Mouse (Mus musculus) MEL (cell line): ENCODE results near the gene Syt10. TPM values are rescaled to one million over a fixed set of nuclear protein-coding genes. Genes with fewer than 3 reads are reported as not detected.

Experiments used
- DNase-seq: peaks from one replicate; pipeline ENCODE4 v3.0.0; 2011; ENCODE audit warnings: low read depth, low spot score
- H3K27ac ChIP-seq: 2 replicates; pipeline ENCODE4 v1.5.1; 2012; ENCODE audit warnings: low read depth, mild to moderate bottlenecking, control low read depth, low read length, moderate library complexity; ENCODE audit not compliant: control insufficient read depth
- H3K27me3 ChIP-seq, 2 experiments: fragments of 150-350 bp in 1 of 2; sonication (generic) in 1 of 2; 2 replicates each; pipeline ENCODE4 v1.6.1; 2012; ENCODE audit warnings: low read length in 2 of 2, mild to moderate bottlenecking in 2 of 2, improper control_type of control experiment in 1 of 2, moderate library complexity in 1 of 2; ENCODE audit not compliant: insufficient read depth in 2 of 2, control insufficient read depth in 1 of 2
- H3K36me3 ChIP-seq, 2 experiments: 2 replicates each; pipeline ENCODE4 v1.6.1; 2012 to 2014; ENCODE audit warnings: low read length in 2 of 2, improper control_type of control experiment in 1 of 2, inconsistent platforms in 1 of 2, mild to moderate bottlenecking in 1 of 2; ENCODE audit not compliant: insufficient read depth in 2 of 2, control insufficient read depth in 1 of 2
- H3K4me1 ChIP-seq, 2 experiments: fragments of 150-350 bp in 1 of 2; sonication (generic) in 1 of 2; 2 replicates each; pipeline ENCODE4 v1.6.1; 2012; ENCODE audit warnings: low read length in 2 of 2, improper control_type of control experiment in 1 of 2, mild to moderate bottlenecking in 1 of 2; ENCODE audit not compliant: insufficient read depth in 2 of 2, control insufficient read depth in 1 of 2
- H3K4me3 ChIP-seq, 2 experiments: fragments of 150-350 bp in 1 of 2; sonication (generic) in 1 of 2; 2 replicates each; pipeline ENCODE4 v1.5.1; 2012; ENCODE audit warnings: low read depth in 2 of 2, low read length in 2 of 2, mild to moderate bottlenecking in 2 of 2, moderate library complexity in 2 of 2, control low read depth in 1 of 2, improper control_type of control experiment in 1 of 2; ENCODE audit not compliant: control insufficient read depth in 1 of 2, insufficient read depth in 1 of 2
- H3K79me2 ChIP-seq: 2 replicates; pipeline ENCODE4 v1.6.1; 2012; ENCODE audit warnings: mild to moderate bottlenecking, low read length, moderate library complexity; ENCODE audit not compliant: control insufficient read depth, poor library complexity, insufficient read depth
- H3K9ac ChIP-seq: 2 replicates; pipeline ENCODE4 v1.6.1; 2012; ENCODE audit warnings: low read depth, mild to moderate bottlenecking, control low read depth, low read length, moderate library complexity; ENCODE audit not compliant: control insufficient read depth, poor library complexity, severe bottlenecking
- H3K9me3 ChIP-seq: fragments of 150-350 bp; sonication (generic); replicated peaks from 2 replicates; pipeline ENCODE4 v1.6.1; 2012; ENCODE audit warnings: mild to moderate bottlenecking, low read length, improper control_type of control experiment, moderate library complexity; ENCODE audit not compliant: insufficient read depth
- ETS1 ChIP-seq: IDR thresholded peaks from 2 replicates; pipeline ENCODE4 v1.6.1; 2012; ENCODE audit warnings: low read depth, mild to moderate bottlenecking, inconsistent platforms, low read length, improper control_type of control experiment, moderate library complexity
- KAT2A ChIP-seq: conservative IDR thresholded peaks from 2 replicates; pipeline ENCODE4 v1.6.1; 2012; ENCODE audit warnings: low read depth, low read length, improper control_type of control experiment, inconsistent platforms
- MAX ChIP-seq: IDR thresholded peaks from 2 replicates; pipeline ENCODE4 v1.6.1; 2011; ENCODE audit warnings: low read length, improper control_type of control experiment
- MAZ ChIP-seq: IDR thresholded peaks from 2 replicates; pipeline ENCODE4 v1.6.1; 2012; ENCODE audit warnings: low read depth, mild to moderate bottlenecking, inconsistent platforms, low read length, improper control_type of control experiment
- NELFE ChIP-seq: IDR thresholded peaks from 2 replicates; pipeline ENCODE4 v1.6.1; 2011; ENCODE audit warnings: low read depth, low read length, improper control_type of control experiment
- POLR2A ChIP-seq, 2 experiments: IDR thresholded peaks; 2 replicates each; pipeline ENCODE4 v1.6.1; 2011 to 2012; ENCODE audit warnings: low read length in 2 of 2, mild to moderate bottlenecking in 2 of 2, control low read depth in 1 of 2, improper control_type of control experiment in 1 of 2, low read depth in 1 of 2, moderate library complexity in 1 of 2; ENCODE audit not compliant: control insufficient read depth in 1 of 2, insufficient read depth in 1 of 2, poor library complexity in 1 of 2
- POLR2AphosphoS2 ChIP-seq: IDR thresholded peaks from 2 replicates; pipeline ENCODE4 v1.6.1; 2011; ENCODE audit warnings: low read length, improper control_type of control experiment
- POLR2AphosphoS5 ChIP-seq: IDR thresholded peaks from 2 replicates; pipeline ENCODE4 v1.6.1; 2012; ENCODE audit warnings: low read depth, borderline replicate concordance, mild to moderate bottlenecking, inconsistent platforms, low read length, moderate library complexity, mixed read lengths
- RAD21 ChIP-seq: IDR thresholded peaks from 2 replicates; pipeline ENCODE4 v1.6.1; 2011; ENCODE audit warnings: mild to moderate bottlenecking, low read depth, low read length, improper control_type of control experiment
- SIN3A ChIP-seq: IDR thresholded peaks from 2 replicates; pipeline ENCODE4 v1.6.1; 2012; ENCODE audit warnings: low read length, improper control_type of control experiment, inconsistent platforms
- SMC3 ChIP-seq: IDR thresholded peaks from 2 replicates; pipeline ENCODE4 v1.6.1; 2011; ENCODE audit warnings: low read depth, low read length, improper control_type of control experiment
- TBP ChIP-seq: IDR thresholded peaks from 2 replicates; pipeline ENCODE4 v1.8.0; 2011; ENCODE audit warnings: low read depth, low read length, improper control_type of control experiment
- TCF12 ChIP-seq: IDR thresholded peaks from 2 replicates; pipeline ENCODE4 v1.6.1; 2014; ENCODE audit warnings: low read depth, mild to moderate bottlenecking, inconsistent platforms, low read length, improper control_type of control experiment, moderate library complexity
- ZC3H11A ChIP-seq: IDR thresholded peaks from 2 replicates; pipeline ENCODE4 v1.6.1; 2012; ENCODE audit warnings: low read depth, mild to moderate bottlenecking, inconsistent platforms, low read length, improper control_type of control experiment
- ZKSCAN1 ChIP-seq: IDR thresholded peaks from 2 replicates; pipeline ENCODE4 v1.6.1; 2012; ENCODE audit warnings: low read depth, mild to moderate bottlenecking, inconsistent platforms, low read length, improper control_type of control experiment, moderate library complexity
- ZMIZ1 ChIP-seq: IDR thresholded peaks from 2 replicates; pipeline ENCODE4 v1.6.1; 2012; ENCODE audit warnings: low read depth, mild to moderate bottlenecking, inconsistent platforms, low read length, improper control_type of control experiment, moderate library complexity
- ZNF384 ChIP-seq: IDR thresholded peaks from 2 replicates; pipeline ENCODE4 v1.6.1; 2012; ENCODE audit warnings: low read depth, mild to moderate bottlenecking, inconsistent platforms, low read length, improper control_type of control experiment
- polyA plus RNA-seq, 2 experiments: library from polyadenylated mRNA; stranded (reverse) in 1 of 2; unstranded in 1 of 2; fragments of >175 nt in 1 of 2; fragments of >200 nt in 1 of 2; gene quantifications; 2 replicates each; pipeline versions ENCODE4 v1.2.1 to v1.2.4; 2012; ENCODE audit warnings: low replicate concordance in 2 of 2, low read depth in 1 of 2; ENCODE audit not compliant: insufficient read length in 2 of 2, insufficient read depth in 1 of 2, missing spikeins in 1 of 2
- total RNA-seq: library from RNA; depleted of rRNA; stranded (reverse); fragments of 300-350 nt; gene quantifications from 2 replicates; pipeline ENCODE4 v1.2.3, GENCODE M21; 2012; rRNA removed

Syt10 gene
- total and polyA plus RNA-seq, 3 experiments: not detected

DNA sequence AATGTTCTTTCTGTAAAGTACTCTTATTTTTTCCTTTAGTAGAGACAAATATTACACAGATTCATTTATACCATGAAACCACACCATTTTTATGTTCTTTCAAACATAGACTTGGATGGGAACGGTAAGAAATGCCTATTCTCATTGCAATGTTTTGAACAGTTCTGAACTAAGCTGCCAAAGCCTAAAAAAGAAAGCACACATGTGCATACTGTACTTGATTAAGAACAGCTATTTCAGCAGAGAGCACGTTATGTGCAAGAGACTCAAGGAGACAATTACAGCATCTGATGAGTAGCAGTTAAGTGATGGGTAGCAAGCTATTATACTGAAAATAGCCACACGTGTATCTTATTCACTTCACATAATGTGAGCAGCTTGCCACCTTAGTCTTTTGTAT, 108.0 kb downstream of the Syt10 start:
- TF ChIP-seq MAZ: no peak
- TF ChIP-seq NELFE: no peak
- TF ChIP-seq SIN3A: no peak
- no peak for TF ChIP-seq KAT2A
- TF ChIP-seq POLR2AphosphoS2: no peak
- no peak for TF ChIP-seq TCF12
- TF ChIP-seq ZNF384: no peak
- TF ChIP-seq ZMIZ1: no peak
- TF ChIP-seq ZKSCAN1: no peak
- TF ChIP-seq POLR2A (IDR thresholded peaks at IDR 0.05; ENCODE audit: control insufficient read depth in 1 of 2, insufficient read depth in 1 of 2, low read depth in 1 of 2, low read length in 2 of 2, poor library complexity in 1 of 2): no peak
- no peak for TF ChIP-seq POLR2AphosphoS5
- no peak for TF ChIP-seq SMC3
- no peak for TF ChIP-seq TBP
- no peak for TF ChIP-seq MAX
- TF ChIP-seq RAD21: no peak
- TF ChIP-seq ETS1: no peak
- no peak for TF ChIP-seq ZC3H11A
- no peak overlapping the region for H3K9ac ChIP-seq
- H3K27me3 ChIP-seq: no peaks in the 10 kb centered on the region
- no peaks in the 10 kb centered on the region for H3K9me3 ChIP-seq
- no peaks in the 10 kb centered on the region for H3K4me1 ChIP-seq
- no peak overlapping the region for H3K4me3 ChIP-seq
- no peak for DNase-seq
- no peak overlapping the region for H3K27ac ChIP-seq
- H3K36me3 ChIP-seq: no peaks in the 10 kb centered on the region
- H3K79me2 ChIP-seq: no peaks in the 10 kb centered on the region

Other genes with a start within 250 kb of the Syt10 start
- 3.0 and 3.3 TPM in 2 replicates for gene Rabl2, start 249.9 kb downstream of the Syt10 start, total RNA-seq
- 10 to 100 TPM in 1 of 2 experiments, not detected in 1; 10.6 TPM for gene Rabl2, start 249.9 kb downstream of the Syt10 start, polyA plus RNA-seq